Mouse (Mus musculus): ENCODE data around the gene Hemk1.
"Not testable (repeated sequence)": the region's sequence is repeated elsewhere in the genome, so short reads cannot be mapped to it uniquely, and the experiment has no call there.

The Hemk1 gene

DNA sequence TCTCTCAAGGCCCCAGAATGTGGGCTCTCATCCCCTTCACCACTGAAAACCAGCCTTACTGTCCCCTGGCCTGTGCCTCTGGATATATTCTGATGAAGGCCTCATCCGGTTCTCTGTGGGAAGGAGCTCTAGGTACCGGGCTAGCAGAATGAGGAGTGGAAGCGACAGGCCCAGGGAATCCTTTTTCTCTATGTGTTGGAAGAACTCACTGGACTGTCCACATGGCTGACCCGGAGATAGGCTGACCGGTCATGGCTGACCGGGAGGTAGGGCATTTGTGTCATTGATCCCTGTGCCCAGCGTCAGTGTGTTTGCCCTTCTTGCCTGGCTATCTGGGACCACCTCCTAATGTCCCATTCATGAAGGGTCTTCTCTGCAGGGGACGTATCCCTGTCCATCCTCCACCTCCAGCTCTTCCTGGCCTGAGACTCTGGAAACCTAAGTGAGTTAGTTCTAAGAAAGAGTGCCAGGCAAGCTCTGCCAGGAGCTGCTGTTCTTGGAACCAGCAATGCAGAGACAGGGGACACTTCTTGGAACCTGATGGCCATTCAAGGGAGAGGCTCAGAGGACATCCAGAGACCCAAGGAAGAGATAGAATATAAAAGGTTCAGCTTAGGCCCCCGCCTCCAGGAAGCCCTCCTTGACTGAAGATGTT, 29.7 kb downstream of the Hemk1 start:
- no peak for DNase-seq (ENCODE audit: low read depth, low spot score)

DNA sequence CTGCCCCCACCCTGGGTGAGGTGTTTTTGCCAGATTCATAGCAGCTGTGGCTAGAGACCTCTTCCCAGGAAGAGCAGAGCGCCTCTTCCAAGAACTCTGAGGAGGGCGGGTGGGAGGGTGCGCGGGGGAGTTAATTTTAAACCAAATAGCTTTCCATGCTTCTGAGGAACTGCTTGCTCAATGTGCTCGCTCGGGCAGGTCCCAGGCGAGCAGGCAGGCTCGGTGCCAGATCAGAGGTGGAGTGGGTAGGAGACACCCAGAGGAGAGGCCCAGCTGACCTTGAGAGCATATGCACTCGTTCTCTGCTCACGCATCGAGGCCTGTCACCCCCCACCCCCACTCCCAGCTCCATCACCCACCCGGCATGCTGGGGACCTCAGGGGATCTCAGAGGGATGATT, 30.3 kb downstream of the Hemk1 start:
- no peak for DNase-seq (ENCODE audit: low read depth, low spot score)

DNA sequence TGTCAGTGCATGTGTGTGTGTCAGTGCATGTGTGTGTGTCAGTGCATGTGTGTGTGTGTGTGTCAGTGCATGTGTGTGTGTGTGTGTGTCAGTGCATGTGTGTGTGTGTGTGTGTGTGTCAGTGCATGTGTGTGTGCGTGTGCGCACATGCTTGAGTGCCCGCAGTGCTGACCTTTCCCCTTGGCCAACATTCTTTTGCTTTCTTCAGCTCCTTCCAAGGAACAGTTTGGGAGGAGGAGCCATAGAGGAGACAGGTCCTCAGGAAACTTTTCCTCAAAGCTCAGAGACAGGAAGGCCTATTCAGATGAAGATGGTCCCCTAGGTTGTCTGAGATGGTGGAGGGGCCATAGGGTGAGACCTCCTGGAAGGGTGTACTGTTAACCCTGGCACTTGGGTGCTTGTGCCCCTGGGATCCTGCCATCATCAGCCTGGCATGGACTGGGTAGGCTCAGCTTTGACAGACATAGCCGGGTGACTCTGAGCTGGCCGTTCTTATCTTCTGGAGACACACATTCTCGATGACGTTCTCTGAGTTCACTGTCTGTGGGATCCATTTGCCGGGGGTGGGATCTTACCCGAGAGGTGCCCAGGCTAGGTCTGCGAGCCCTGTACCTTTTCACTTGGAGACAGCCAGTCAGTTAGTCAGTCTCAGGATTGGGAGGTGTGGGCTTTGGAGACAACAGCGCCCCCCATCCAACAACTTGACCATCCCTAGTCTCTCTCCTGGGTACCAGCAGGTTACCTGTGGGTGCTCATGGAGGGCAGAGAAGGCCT, 30.9 kb downstream of the Hemk1 start:
- DNase-seq (ENCODE audit: low read depth, low spot score) = no peak

GRCm38 (mm10) chr9:107306673-107307072, 31.5 kb downstream of the Hemk1 start:
- not testable (repeated sequence) for DNase-seq (ENCODE audit: low read depth, low spot score)

GRCm38 (mm10) chr9:107305601-107306542, 32.3 kb downstream of the Hemk1 start:
- DNase-seq (ENCODE audit: low read depth, low spot score) = no peak

GRCm38 (mm10) chr9:107305012-107305411, 33.1 kb downstream of the Hemk1 start:
- no peak for DNase-seq (ENCODE audit: low read depth, low spot score)

GRCm38 (mm10) chr9:107304383-107304782, 33.8 kb downstream of the Hemk1 start:
- DNase-seq (ENCODE audit: low read depth, low spot score) = no peak

- DNase-seq (ENCODE audit: low read depth, low spot score) = no peak
Observed at GRCm38 (mm10) chr9:107303900-107304299, 34.2 kb downstream of the Hemk1 start.

DNA sequence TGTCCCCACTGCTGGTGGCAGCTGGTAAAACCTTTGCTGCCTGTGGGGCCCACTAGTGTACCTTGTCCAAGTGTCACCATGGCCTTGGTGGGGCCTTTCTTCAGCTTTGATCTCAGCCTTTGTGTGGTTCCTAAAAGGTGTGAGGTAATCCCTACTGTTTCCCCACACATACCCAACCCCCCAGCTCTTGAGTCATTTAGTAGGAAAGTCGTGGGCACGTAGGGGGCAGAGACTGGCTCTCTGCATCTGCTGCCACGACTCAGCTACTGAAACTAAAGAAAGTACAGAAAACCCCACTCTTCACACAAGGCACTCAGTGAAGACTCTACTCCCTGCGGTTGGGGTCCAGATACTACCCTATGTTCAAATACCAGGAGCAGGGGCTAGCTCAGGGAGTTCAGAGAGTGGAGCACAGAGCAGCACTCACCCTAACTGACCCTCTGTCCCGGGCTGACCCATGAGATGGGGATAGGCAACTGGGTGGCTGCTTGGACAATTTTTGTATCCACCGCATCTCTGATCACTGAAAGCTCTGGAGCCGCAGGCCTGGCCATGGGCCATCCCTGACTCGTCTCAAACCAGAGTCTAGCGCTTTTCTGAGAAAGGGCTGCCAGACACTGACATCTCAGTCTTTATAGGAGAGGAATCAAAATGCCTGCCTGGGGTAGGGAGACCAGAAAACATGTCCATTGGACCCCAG, 34.9 kb downstream of the Hemk1 start:
- no peak for DNase-seq (ENCODE audit: low read depth, low spot score)

DNA sequence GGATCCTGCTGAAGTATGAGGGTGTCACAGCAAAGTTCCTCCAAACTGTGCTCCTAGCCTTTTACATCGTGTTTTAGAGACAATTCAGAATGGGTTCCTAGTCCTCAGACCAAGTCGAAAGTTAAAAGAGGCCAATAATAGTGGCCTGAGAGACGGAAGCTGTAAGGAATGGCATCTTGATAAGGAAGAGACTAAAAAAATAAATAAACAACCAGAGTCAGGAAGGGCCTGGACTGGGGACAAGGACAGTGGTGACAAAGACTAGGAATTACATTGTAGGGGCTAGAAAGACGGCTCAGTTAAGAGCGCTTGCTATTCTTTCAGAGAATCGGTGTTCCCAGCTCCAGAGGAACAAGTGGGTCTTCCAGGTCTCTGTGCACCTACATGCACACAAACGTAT, 35.6 kb downstream of the Hemk1 start:
- DNase-seq (ENCODE audit: low read depth, low spot score) = no peak

- no peak for DNase-seq (ENCODE audit: low read depth, low spot score)
Observed at GRCm38 (mm10) chr9:107301554-107302331, 36.4 kb downstream of the Hemk1 start.

- no peak for DNase-seq (ENCODE audit: low read depth, low spot score)
Observed at GRCm38 (mm10) chr9:107300224-107300973, 37.8 kb downstream of the Hemk1 start.

DNA sequence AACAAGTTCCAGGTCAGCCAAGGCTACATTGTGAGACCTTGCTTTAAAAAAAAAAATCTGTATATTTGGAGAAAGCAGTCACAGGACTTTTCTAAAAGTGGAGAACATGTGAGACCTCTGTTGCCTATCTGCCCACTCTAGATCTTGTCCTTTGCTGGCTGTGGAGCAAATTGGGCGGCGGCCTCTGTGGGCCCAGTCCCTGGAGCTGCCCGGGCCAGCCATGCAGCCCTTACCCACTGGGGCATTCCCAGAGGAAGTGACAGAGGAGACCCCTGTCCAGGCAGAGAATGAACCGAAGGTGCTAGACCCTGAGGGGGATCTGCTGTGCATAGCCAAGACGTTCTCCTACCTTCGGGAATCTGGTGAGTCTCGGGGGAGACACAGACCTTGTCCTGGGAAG, 38.4 kb downstream of the Hemk1 start:
- DNase-seq (ENCODE audit: low read depth, low spot score) = no peak

DNA sequence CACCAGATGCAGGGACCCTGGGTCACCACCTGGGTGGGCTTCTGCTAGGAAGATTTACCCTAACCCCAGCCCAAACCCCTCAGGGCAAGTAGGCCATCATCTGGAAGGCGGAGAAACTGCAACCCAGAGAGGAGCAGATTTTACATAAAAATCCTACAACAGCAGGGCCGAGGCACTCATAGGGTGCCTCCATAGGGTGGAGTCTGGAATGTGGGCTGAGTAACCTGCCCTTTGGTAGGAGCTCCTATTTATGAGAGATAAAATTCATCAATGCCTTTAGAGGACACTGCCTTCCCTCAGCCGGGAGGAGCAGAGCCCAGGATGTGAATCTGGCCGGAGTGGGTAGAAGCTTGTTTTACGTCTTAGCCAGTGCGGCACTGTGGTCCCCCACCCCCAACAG, 39.3 kb downstream of the Hemk1 start:
- peak; percentile 28 for DNase-seq (ENCODE audit: low read depth, low spot score)

- DNase-seq (ENCODE audit: low read depth, low spot score) = no peak
Observed at GRCm38 (mm10) chr9:107298059-107298780, 39.9 kb downstream of the Hemk1 start.

DNA sequence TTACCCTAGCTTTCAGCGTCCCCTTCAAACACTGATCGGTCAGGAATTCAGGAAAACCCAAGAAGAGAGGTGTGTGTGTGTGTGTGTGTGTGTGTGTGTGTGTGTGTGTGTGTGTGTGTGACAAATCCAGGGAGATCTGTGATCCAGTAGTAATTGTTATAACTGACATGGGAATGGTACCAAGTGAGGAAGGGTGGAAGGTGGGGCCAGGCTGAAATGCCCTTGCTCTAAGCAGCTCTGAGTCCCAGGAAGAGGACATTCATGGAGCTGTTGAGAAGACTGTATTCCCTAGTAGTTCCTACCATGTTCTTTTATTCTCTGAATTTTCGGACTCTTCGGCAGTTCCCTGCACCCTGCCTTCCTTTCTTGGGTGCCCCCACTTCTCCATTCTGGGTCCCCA, 40.5 kb downstream of the Hemk1 start:
- no peak for DNase-seq (ENCODE audit: low read depth, low spot score)

DNA sequence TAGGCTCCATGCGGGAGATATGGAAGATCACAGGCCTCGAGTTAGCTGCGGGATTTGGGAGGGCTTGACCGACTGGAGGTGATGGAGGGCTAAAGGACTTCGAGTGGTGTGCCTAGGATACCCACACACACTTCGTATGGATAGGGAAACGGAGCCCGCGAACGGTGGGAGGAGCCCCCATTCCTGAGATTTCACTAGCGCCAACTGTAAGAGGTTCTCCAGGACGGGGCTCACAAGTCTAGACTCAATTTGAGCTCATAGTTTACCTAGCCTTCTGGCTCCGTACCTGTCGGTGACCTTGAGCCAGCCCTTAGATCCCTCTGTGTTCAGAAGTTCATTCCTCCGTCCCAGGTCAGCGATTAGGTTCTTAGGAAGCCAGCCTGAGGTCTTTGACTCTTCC, 41.1 kb downstream of the Hemk1 start:
- DNase-seq (ENCODE audit: low read depth, low spot score) = no peak

- DNase-seq (ENCODE audit: low read depth, low spot score) = peak; percentile 96
Observed at GRCm38 (mm10) chr9:107296501-107296965, 41.6 kb downstream of the Hemk1 start.

GRCm38 (mm10) chr9:107296041-107296440, 42.1 kb downstream of the Hemk1 start:
- DNase-seq (ENCODE audit: low read depth, low spot score) = no peak

DNA sequence AAGGTAGTCTGAATTCAATTTTAAA, 42.3 kb downstream of the Hemk1 start, which contains the start of gene Cish:
Gene Cish, plus strand, starts transcription at position 11 of the 25 bp plus-strand sequence.
- no peak for DNase-seq (ENCODE audit: low read depth, low spot score)
